9 mouse cellular contexts compared by ENCODE assay signal in the genomic region with DNA sequence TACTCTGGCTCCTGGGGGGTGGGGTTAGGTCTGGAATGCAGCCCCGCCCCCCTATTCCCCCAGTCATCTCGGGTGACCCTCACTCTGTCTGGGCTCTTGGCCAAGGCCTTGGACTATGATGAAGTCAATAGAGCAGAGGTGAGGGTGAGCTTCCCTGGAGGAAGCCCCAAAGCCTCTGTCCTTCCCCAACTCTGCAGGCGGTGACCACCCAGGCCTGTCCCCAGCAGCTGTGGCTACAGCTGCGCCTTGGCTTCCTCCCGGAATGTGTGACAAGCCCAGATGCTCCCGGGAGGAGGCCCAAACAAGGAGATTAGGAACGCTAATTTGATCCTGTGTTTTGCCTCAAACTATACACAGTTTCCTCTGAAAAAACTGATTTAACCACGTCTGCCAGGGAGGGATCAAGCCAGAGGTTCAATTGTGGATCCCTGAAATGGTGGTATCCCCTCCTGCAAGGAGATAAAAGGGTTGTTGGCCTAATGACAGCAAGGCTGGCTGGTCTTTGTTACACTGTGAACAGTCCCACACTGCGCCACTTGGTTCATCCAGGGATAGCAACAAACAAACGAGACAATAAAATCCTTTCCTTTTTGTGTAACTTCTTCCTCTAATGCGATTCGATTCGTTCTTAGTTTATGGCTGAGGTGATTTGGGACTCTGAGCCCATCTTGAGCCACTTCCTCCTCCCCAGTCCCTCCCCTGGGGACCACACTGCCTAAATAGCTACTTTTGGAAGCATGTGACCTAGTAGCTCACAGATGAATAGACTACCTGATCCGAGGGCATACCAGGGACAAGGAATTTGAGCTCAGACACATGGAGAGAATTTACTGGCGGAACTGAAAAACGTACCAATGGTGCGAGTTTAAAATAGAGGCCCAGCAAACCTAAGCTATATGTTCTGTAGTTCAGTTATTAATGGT. TPM values are rescaled to one million over a fixed set of nuclear protein-coding genes. Genes with fewer than 3 reads are reported as not detected.
DNase-seq lines count a peak whose midpoint lies in the region; ATAC-seq and TF ChIP-seq lines count a peak whose summit lies in the region.
"Had no signal": no experiment of that assay in that cellular context is flagged by ENCODE, and none has a peak within 500 bp of the region (broad histone marks: within the 10 kb centered on the region; RNA-seq: fewer than 3 reads in every experiment).

No protein-coding gene starts in this region.

- peaks cover 19 to 76% of the 10 kb centered on the region in 2 experiments for H3K4me1 ChIP-seq in CH12.LX (ENCODE audit: control insufficient read depth in 1 of 2, insufficient read depth in 2 of 2)
- H3K4me1 ChIP-seq in hindbrain, postnatal 0 days (ENCODE audit: insufficient read depth, low read length) = no peaks in the 10 kb centered on the region

- no peak overlapping the region for H3K4me3 ChIP-seq in CH12.LX (replicated peaks in 1 of 3; ENCODE audit: low read depth in 2 of 3, low read length in 2 of 3, poor library complexity in 1 of 3)
- no peak overlapping the region for H3K4me3 ChIP-seq in hindbrain, postnatal 0 days (ENCODE audit: low read length)

- dilution Hi-C loops in CH12.LX (cut with MboI; ENCODE audit: extremely low pct_ligation_motif_present, extremely low pct_unique_long_range_greater_than_20kb, low sequenced_read_pairs) = no loop called here

- no peaks in the 10 kb centered on the region for H3K9me3 ChIP-seq in CH12.LX (replicated peaks; ENCODE audit: low read length)
- no peaks in the 10 kb centered on the region for H3K9me3 ChIP-seq in hindbrain, postnatal 0 days (ENCODE audit: low read length)

- TF ChIP-seq RAD21 in CH12.LX (IDR thresholded peaks at IDR 0.05; ENCODE audit: low read depth, low read length) = no peak; the same call in 1 of the 2 replicates

- peak overlapping the region; percentile 20; the same call in 1 of the 2 replicates for H3K27ac ChIP-seq in CH12.LX (ENCODE audit: insufficient read depth, low read depth)
- H3K27ac ChIP-seq in hindbrain, postnatal 0 days = peak overlapping the region; percentile 56; the same call in 1 of the 2 replicates
- H3K27ac ChIP-seq: liver, embryonic 14.5 days had no signal

- ATAC-seq in hindbrain, postnatal 0 days = no peak

- TF ChIP-seq CTCF in CH12.LX (conservative IDR thresholded peaks at IDR 0.05 in 1 of 2, IDR thresholded peaks at IDR 0.05 in 1 of 2; ENCODE audit: low read depth in 2 of 2, low read length in 2 of 2) = no peak
- no peak; the same call in 1 of the 2 replicates for TF ChIP-seq CTCF in hindbrain, postnatal 0 days (IDR thresholded peaks at IDR 0.05; ENCODE audit: low read depth)

- no peak for TF ChIP-seq POLR2A in CH12.LX (IDR thresholded peaks at IDR 0.05; ENCODE audit: low read depth, low read length)

- TF ChIP-seq EP300 in CH12.LX (IDR thresholded peaks at IDR 0.05; ENCODE audit: low read length) = no peak

- H3K4me2 ChIP-seq in CH12.LX (ENCODE audit: insufficient read depth, low read depth, poor library complexity, severe bottlenecking) = no peak overlapping the region
- H3K4me2 ChIP-seq in hindbrain, postnatal 0 days (ENCODE audit: low read depth, low read length) = no peak overlapping the region

- 25% methylated on average over 17 of the region's 17 CpGs for WGBS in hindbrain, postnatal 0 days

- H3K36me3 ChIP-seq in CH12.LX (replicated peaks in 1 of 2; ENCODE audit: control insufficient read depth in 1 of 2, insufficient read depth in 1 of 2, low read length in 1 of 2) = peaks cover 17 to 54% of the 10 kb centered on the region in 2 experiments
- no peaks in the 10 kb centered on the region for H3K36me3 ChIP-seq in hindbrain, postnatal 0 days (ENCODE audit: insufficient read depth, low read length)

- in situ Hi-C loops in CH12.LX (cut with MboI; ENCODE audit: low pct_ligation_motif_present, low pct_unique_long_range_greater_than_20kb, low sequenced_read_pairs) = loop anchor here (25.0 kb wide), 1 partner anchor 241 kb away; a partner anchor contains a TSS

- peak; percentile 71 for DNase-seq in CH12.LX (ENCODE audit: extremely low read depth)
- DNase-seq in adrenal gland, postnatal 25 days = peak; percentile 77
- peak; percentile 27 to 35 for DNase-seq in gastrocnemius, adult 8-10 months (ENCODE audit: low spot score in 2 of 2)
- peak; percentile 54 for DNase-seq in hindbrain, postnatal 0 days (ENCODE audit: low spot score)
- DNase-seq in lung, postnatal 36 days = peak; percentile 14
- DNase-seq in testis, postnatal 10 days (ENCODE audit: low spot score) = peak; percentile 82
- no peak for DNase-seq in frontal cortex, postnatal 36 days (ENCODE audit: low spot score in 2 of 2)
- DNase-seq in layer of hippocampus, adult 9-11 months = no peak

- H3K79me2 ChIP-seq in CH12.LX (replicated peaks; ENCODE audit: control insufficient read depth, extremely low read depth, insufficient read depth, poor library complexity, severe bottlenecking) = no peaks in the 10 kb centered on the region

- H3K9ac ChIP-seq in CH12.LX (ENCODE audit: insufficient read depth, low read depth) = no peak overlapping the region
- H3K9ac ChIP-seq in hindbrain, postnatal 0 days (replicated peaks; ENCODE audit: low read length) = no peak overlapping the region
- H3K9ac ChIP-seq: liver, embryonic 14.5 days had no signal

- H3K27me3 ChIP-seq in CH12.LX (replicated peaks) = no peaks in the 10 kb centered on the region
- no peaks in the 10 kb centered on the region for H3K27me3 ChIP-seq in hindbrain, postnatal 0 days (ENCODE audit: insufficient read depth, low read length)

TF ChIP-seq in CH12.LX, 34 proteins besides CTCF, POLR2A, EP300 and RAD21:
- TF ChIP-seq CHD2 (IDR thresholded peaks at IDR 0.05; ENCODE audit: low read length) (no peak), USF2 (conservative IDR thresholded peaks at IDR 0.05; ENCODE audit: low read depth, low read length) (no peak), TBP (conservative IDR thresholded peaks at IDR 0.05; ENCODE audit: low read depth, low read length) (no peak), ZKSCAN1 (IDR thresholded peaks at IDR 0.05; ENCODE audit: borderline replicate concordance, low read depth, low read length) (no peak), RCOR1 (conservative IDR thresholded peaks at IDR 0.05; ENCODE audit: low read depth, low read length) (no peak), GABPA (IDR thresholded peaks at IDR 0.05; ENCODE audit: insufficient replicate concordance, low read depth, low read length) (no peak), JUND (conservative IDR thresholded peaks at IDR 0.05; ENCODE audit: low read depth, low read length) (no peak), SIN3A (IDR thresholded peaks at IDR 0.05; ENCODE audit: low read length) (no peak), MAX (IDR thresholded peaks at IDR 0.05; ENCODE audit: low read length) (no peak), MEF2A (IDR thresholded peaks at IDR 0.05; ENCODE audit: borderline replicate concordance, low read depth, low read length) (no peak), ZC3H11A (IDR thresholded peaks at IDR 0.05; ENCODE audit: low read depth, low read length) (no peak)

RNA-seq across cellular contexts. Expression of a gene that starts 4.5 kb away (rescaled TPM):
- not detected in 2 replicates for total RNA-seq in CH12.LX (2012; rRNA removed)
- 0.11 TPM in 1 of 2 replicates, not detected in the other for total RNA-seq in CH12.LX (2014; rRNA removed)
- not detected in 2 replicates for polyA plus RNA-seq in CH12.LX (2012; ENCODE audit: insufficient read length, low read depth)
- not detected in 2 replicates for total RNA-seq in adrenal gland, postnatal 25 days (2021)
- not detected for total RNA-seq in gastrocnemius, adult 8-10 months (2022)
- total RNA-seq in hindbrain, postnatal 0 days (2014; rRNA removed) = 0.29 TPM in 1 of 2 replicates, not detected in the other
- not detected in 2 replicates for polyA plus RNA-seq in hindbrain, postnatal 0 days (2015; fragmentation: Nextera tagmentation; extraction: Ambion mirVana)

RNA-seq across cellular contexts. Expression of a gene that starts 21.6 kb away (rescaled TPM):
- total RNA-seq in CH12.LX (2012; rRNA removed) (47.6 and 60.3 TPM in 2 replicates), CH12.LX (2014; rRNA removed) (138 and 146 TPM in 2 replicates)
- 57.2 and 62.8 TPM in 2 replicates for polyA plus RNA-seq in CH12.LX (2012; ENCODE audit: insufficient read length, low read depth)
- 2.4 and 3.1 TPM in 2 replicates for total RNA-seq in adrenal gland, postnatal 25 days (2021)
- total RNA-seq in gastrocnemius, adult 8-10 months (2022) = 1 to 10 TPM in 2 of 4 experiments, under 1 TPM in 2; 0.58 to 1.8 (median 1.1) TPM
- 24.9 and 27.8 TPM in 2 replicates for total RNA-seq in hindbrain, postnatal 0 days (2014; rRNA removed)
- 21.0 and 23.4 TPM in 2 replicates for polyA plus RNA-seq in hindbrain, postnatal 0 days (2015; fragmentation: Nextera tagmentation; extraction: Ambion mirVana)

RNA-seq across cellular contexts. Expression of a gene that starts 25.5 kb away (rescaled TPM):
- total RNA-seq in CH12.LX (2012; rRNA removed) (301 and 349 TPM in 2 replicates), CH12.LX (2014; rRNA removed) (450 and 454 TPM in 2 replicates)
- polyA plus RNA-seq in CH12.LX (2012; ENCODE audit: insufficient read length, low read depth) = 454 and 493 TPM in 2 replicates
- 169 and 173 TPM in 2 replicates for total RNA-seq in adrenal gland, postnatal 25 days (2021)
- 10 to 100 TPM; 41.3 to 51.1 (median 46.3) TPM for total RNA-seq in gastrocnemius, adult 8-10 months (2022)
- 366 and 404 TPM in 2 replicates for total RNA-seq in hindbrain, postnatal 0 days (2014; rRNA removed)
- 379 and 380 TPM in 2 replicates for polyA plus RNA-seq in hindbrain, postnatal 0 days (2015; fragmentation: Nextera tagmentation; extraction: Ambion mirVana)

Comparison
In these comparisons a context has a peak if more than half of its experiments do, and no peak if none do; other contexts are left out.
1. DNase-seq: peak in CH12.LX (single experiment), adrenal gland, postnatal 25 days (single experiment), gastrocnemius, adult 8-10 months (2 of 2), hindbrain, postnatal 0 days (single experiment), lung, postnatal 36 days (single experiment) and testis, postnatal 10 days (single experiment); none in frontal cortex, postnatal 36 days (0 of 2) and layer of hippocampus, adult 9-11 months (single experiment).